Mouse (Mus musculus): Measurements from ENCODE around the gene Kcnj6.

- no peak for TF ChIP-seq CHD2 (IDR thresholded peaks at IDR 0.05; ENCODE audit: low read depth, low read length)
- TF ChIP-seq ZC3H11A (IDR thresholded peaks at IDR 0.05; ENCODE audit: borderline replicate concordance, low read depth, low read length) = no peak
Measured at GRCm38 (mm10) chr16:94980374-94980773, 17.1 kb downstream of the Kcnj6 start.

All from ES-E14 (cell line).